Mouse (Mus musculus) liver, postnatal 0 days (tissue): ENCODE measurements around the gene Clcnkb.

Experiments
- CTCF ChIP-seq: sonication (generic); IDR thresholded peaks from 2 replicates; pipeline ENCODE4 v1.5.1; 2016; ENCODE audit warnings: antibody characterized with exemption, low read depth
- EP300 ChIP-seq: IDR thresholded peaks from 2 replicates; pipeline ENCODE4 v1.6.1; 2016; ENCODE audit warnings: antibody characterized with exemption, low read depth, mild to moderate bottlenecking

GRCm38 (mm10) chr4:141463472-141463871 lies 47.7 kb upstream of the Clcnkb start:
- TF ChIP-seq CTCF (no peak), EP300 (no peak)
